Mouse (Mus musculus) ovary, postnatal 14 days (tissue): ENCODE data around the gene Gm4707.
"Not testable (repeated sequence)": the region's sequence is repeated elsewhere in the genome, so short reads cannot be mapped to it uniquely, and the experiment has no call there.

ENCODE experiments used
- DNase-seq: peaks from one replicate; pipeline ENCODE4 v3.0.0; 2022; ENCODE audit warnings: low spot score

The Gm4707 gene

DNA sequence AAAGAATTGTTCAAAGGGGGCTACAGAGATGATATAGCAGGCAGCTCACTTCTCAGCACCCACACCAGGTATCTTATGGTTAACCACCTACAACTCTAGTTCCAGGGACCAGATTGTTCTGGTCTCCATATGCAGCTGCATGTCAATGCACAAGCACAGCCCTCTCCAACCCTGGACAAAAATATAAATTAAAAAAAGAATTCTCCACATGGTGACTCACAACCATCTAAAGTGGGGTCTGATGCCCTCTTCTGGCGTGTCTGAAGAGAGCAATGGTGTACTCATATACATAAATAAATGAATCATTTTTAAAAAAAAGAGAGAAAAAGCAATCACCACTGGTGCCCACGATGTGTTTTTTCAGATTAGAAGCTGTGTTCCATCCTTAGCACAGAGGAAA is 15.0 kb downstream of the Gm4707 start:
- DNase-seq: no peak

- no peak for DNase-seq
These were observed 15.6 kb downstream of the Gm4707 start for GRCm38 (mm10) chr17:71444126-71444525.

GRCm38 (mm10) chr17:71443273-71443672 is 16.4 kb downstream of the Gm4707 start:
- no peak for DNase-seq

- DNase-seq: not testable (repeated sequence)
These were observed 37.2 kb downstream of the Gm4707 start for GRCm38 (mm10) chr17:71422502-71422901.

DNA sequence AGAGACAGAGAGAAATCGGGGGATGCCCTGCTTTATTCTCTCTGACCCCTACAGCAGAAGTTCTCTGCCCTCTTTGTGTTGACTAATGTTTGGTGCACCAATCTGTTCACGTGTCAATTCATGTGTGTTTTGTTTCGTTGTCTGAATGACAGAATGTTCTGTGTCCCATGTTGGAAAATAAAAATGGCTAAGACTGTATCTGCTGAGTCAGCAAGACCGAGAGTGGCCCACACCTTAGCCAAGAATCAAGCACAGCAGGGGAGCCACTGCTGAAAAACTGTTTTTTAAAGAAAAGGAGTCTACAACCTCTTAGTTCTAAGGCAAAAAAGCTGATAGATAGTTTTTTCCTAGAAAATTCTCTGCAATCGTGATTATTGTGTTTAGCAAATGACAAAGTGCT is 40.3 kb downstream of the Gm4707 start:
- DNase-seq: not testable (repeated sequence)

DNA sequence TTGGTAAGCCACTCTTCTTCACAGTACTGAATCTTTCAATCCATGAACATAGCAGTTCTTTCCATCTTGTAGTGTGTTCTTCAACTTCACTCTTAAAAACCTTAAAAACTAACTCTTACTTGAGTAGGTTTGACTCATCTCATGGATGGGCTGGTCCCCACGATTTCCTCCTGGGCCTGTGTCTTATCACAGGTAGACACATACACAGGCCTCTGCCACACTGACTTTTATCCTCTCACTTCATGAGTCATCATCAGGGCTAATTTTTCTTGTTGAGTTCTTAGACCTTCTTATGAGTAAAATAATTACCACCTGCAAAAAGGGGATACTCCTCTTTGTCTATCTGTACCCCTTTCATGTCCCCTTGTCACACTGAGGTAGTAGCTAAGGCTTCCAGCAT is 42.7 kb downstream of the Gm4707 start:
- DNase-seq: no peak
